Mouse (Mus musculus) CH12.LX (cell line): ENCODE measurements around the gene Cmip.

ENCODE experiments used
- CTCF ChIP-seq, 2 experiments: IDR thresholded peaks in 1 of 2; conservative IDR thresholded peaks in 1 of 2; 2 replicates each; pipeline ENCODE4 v1.5.1; 2011 to 2012; ENCODE audit warnings: low read depth in 2 of 2, low read length in 2 of 2, improper control_type of control experiment in 1 of 2, inconsistent platforms in 1 of 2, mild to moderate bottlenecking in 1 of 2, moderate library complexity in 1 of 2
- MAFK ChIP-seq: IDR thresholded peaks from 2 replicates; pipeline ENCODE4 v1.6.1; 2011; ENCODE audit warnings: low read length, improper control_type of control experiment; ENCODE audit not compliant: insufficient replicate concordance
- POLR2A ChIP-seq: IDR thresholded peaks from 2 replicates; pipeline ENCODE4 v1.6.1; 2011; ENCODE audit warnings: low read depth, mild to moderate bottlenecking, improper control_type of control experiment, low read length
- USF1 ChIP-seq: IDR thresholded peaks from 2 replicates; pipeline ENCODE4 v1.6.1; 2014; ENCODE audit warnings: low read depth, mild to moderate bottlenecking, inconsistent platforms, low read length, improper control_type of control experiment
- ZNF384 ChIP-seq: IDR thresholded peaks from 2 replicates; pipeline ENCODE4 v1.6.1; 2012; ENCODE audit warnings: low read depth, low read length, improper control_type of control experiment, inconsistent platforms

GRCm38 (mm10) chr8:117368781-117369180 lies 111.9 kb downstream of the Cmip start:
- TF ChIP-seq MAFK (no peak), CTCF (conservative IDR thresholded peaks at IDR 0.05 in 1 of 2, IDR thresholded peaks at IDR 0.05 in 1 of 2; ENCODE audit: low read depth in 2 of 2, low read length in 2 of 2) (no peak), ZNF384 (no peak), USF1 (no peak), POLR2A (no peak)
